Mouse (Mus musculus) forebrain, embryonic 14.5 days (tissue): Measurements from ENCODE around the gene Pign. TPM values are rescaled to one million over a fixed set of nuclear protein-coding genes. Genes with fewer than 3 reads are reported as not detected.
A peak's percentile ranks its signal among the peaks of the same experiment; 100 is the strongest.

Experiments used
- ATAC-seq: fragments of 200-750 bp; cut with Nextera tagmentation; 2 replicates; pipeline ENCODE4 v1.8.0; 2017; ENCODE audit warnings: mild to moderate bottlenecking, moderate library complexity
- DNase-seq: peaks from one replicate; pipeline ENCODE4 v3.0.0-alpha.2; 2015; ENCODE audit warnings: low spot score
- H3K27ac ChIP-seq: fragments of 300-500 bp; sonication (generic); 2 replicates; pipeline ENCODE4 v1.5.1; 2014; ENCODE audit warnings: low read depth, mild to moderate bottlenecking, control low read depth, low read length, moderate library complexity
- H3K27me3 ChIP-seq: fragments of 300-500 bp; sonication (generic); replicated peaks from 2 replicates; pipeline ENCODE4 v1.6.1; 2014; ENCODE audit warnings: low read length, control low read depth, mixed read lengths; ENCODE audit not compliant: control insufficient read depth, insufficient read depth
- H3K36me3 ChIP-seq: fragments of 300-500 bp; sonication (generic); 2 replicates; pipeline ENCODE4 v1.6.1; 2014; ENCODE audit warnings: low read length, control low read depth; ENCODE audit not compliant: control insufficient read depth, insufficient read depth
- H3K4me1 ChIP-seq: fragments of 300-500 bp; sonication (generic); 2 replicates; pipeline ENCODE4 v1.6.1; 2014; ENCODE audit warnings: antibody characterized with exemption, low read length, control low read depth; ENCODE audit not compliant: control insufficient read depth, insufficient read depth
- H3K4me2 ChIP-seq: fragments of 300-500 bp; sonication (generic); 2 replicates; pipeline ENCODE4 v1.6.1; 2014; ENCODE audit warnings: mild to moderate bottlenecking, control low read depth, low read length
- H3K4me3 ChIP-seq: fragments of 300-500 bp; sonication (generic); 2 replicates; pipeline ENCODE4 v1.5.1; 2014; ENCODE audit warnings: low read depth, low read length, control low read depth
- H3K9ac ChIP-seq: fragments of 300-500 bp; sonication (generic); 2 replicates; pipeline ENCODE4 v1.6.1; 2014; ENCODE audit warnings: mild to moderate bottlenecking, low read length, control low read depth, moderate library complexity
- H3K9me3 ChIP-seq: fragments of 300-500 bp; sonication (generic); replicated peaks from 2 replicates; pipeline ENCODE4 v1.6.1; 2016; ENCODE audit warnings: low read length, control low read depth, mixed read lengths; ENCODE audit not compliant: control insufficient read depth
- WGBS: fragments of 180-500 bp; shearing (Covaris S2); extraction: QIAGEN DNeasy Blood & Tissue Kit; methylation state at CpG from one replicate; pipeline ENCODE4 v1.1.7; 2014; 5-methylcytosine and 5-hydroxymethylcytosine counted together
- polyA plus RNA-seq: library from polyadenylated mRNA; unstranded; fragments of >200 nt; fragmentation: Nextera tagmentation; extraction: Ambion mirVana; gene quantifications from 2 replicates; pipeline ENCODE4 v1.2.1, GENCODE M21; 2014

The Pign gene
- polyA plus RNA-seq = 9.4 and 11.6 TPM in 2 replicates

DNA sequence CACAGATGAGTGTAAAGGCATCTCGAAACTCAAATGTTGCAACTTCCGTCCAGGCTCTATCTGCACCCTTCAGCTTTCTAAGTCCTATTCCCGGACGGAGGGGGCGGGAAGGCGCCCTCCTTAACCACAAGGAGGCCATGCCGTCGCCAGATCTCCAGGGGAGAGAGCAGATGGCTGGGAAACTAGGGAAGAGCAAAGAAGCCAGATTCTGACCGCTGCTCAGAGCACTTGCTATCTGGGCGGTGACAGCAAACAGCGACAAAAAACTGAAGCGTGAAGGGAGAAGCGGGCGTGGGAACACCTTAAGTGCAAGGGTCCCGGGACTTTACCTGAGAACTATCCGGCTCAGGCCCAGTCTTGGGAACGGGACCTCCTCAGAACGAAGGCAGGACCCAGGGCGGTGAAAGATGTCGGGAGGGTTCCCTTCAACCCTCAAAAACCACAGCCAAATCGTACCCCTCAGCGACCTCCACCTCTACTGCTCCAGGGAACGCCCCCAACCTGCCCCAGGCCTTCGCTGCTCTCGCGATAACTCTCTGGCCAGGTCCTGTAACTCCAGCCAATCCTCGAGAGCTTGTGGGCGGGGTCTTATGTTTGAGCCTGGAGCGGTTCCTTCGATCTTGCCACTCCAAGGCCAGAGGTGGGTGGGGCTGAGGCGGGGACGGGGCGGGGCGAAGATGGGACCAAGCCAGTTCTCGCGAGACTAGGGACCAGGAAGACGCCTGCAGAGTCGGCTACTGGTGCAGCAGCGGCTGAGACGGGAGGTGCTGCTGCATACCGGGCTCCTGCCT is at the start of gene Pign, which contains the start of gene Relch:
Gene Pign (minus strand): TSS at position 507 of the 791 bp plus-strand sequence.
Gene Relch (plus strand): TSS at position 691 of the 791 bp plus-strand sequence.
- H3K9ac ChIP-seq = peak within 1 kb of the TSS; percentile 90
- peak; percentile 98 for ATAC-seq
- peak within 1 kb of the TSS; percentile 94 for H3K4me3 ChIP-seq
- peaks cover 5% of the 10 kb centered on the region for H3K4me1 ChIP-seq
- peak within 1 kb of the TSS; percentile 86 for H3K4me2 ChIP-seq
- H3K36me3 ChIP-seq = 0 out of 2 replicates have a peak, but pooled peaks cover 3% of the 10 kb centered on the region
- peak; percentile 100 for DNase-seq
- under 1% methylated on average over 41 of the region's 41 CpGs for WGBS
- H3K27ac ChIP-seq = peak within 1 kb of the TSS; percentile 69
- no peaks in the 10 kb centered on the region for H3K9me3 ChIP-seq
- no peaks in the 10 kb centered on the region for H3K27me3 ChIP-seq

DNA sequence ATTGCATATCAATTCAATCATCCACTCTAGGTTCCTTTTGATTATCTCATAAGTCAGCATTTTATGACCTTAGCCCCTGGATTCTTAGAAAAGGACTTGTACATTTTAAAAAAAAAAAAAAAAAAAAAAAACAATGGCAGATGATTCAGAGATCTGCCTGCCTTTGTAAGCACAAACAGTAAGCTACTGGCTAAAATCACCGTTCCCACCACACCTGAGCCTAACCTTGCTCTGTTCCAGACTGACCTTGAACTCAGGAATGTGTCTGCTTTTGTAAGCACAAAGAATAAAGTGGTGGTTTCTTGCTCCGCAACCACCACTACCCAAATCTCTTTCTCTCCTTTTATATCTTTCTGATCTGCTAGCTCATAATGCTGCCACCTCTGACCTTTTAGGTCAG is 49.3 kb upstream of the Pign start:
- H3K27me3 ChIP-seq = no peaks in the 10 kb centered on the region
- ATAC-seq (no peak), DNase-seq (no peak)
- H3K4me2 ChIP-seq = no peak overlapping the region
- no peaks in the 10 kb centered on the region for H3K9me3 ChIP-seq
- no peak overlapping the region for H3K9ac ChIP-seq
- no peaks in the 10 kb centered on the region for H3K4me1 ChIP-seq
- H3K4me3 ChIP-seq = no peak overlapping the region
- no peak overlapping the region for H3K27ac ChIP-seq
- H3K36me3 ChIP-seq = peaks cover 24% of the 10 kb centered on the region
- WGBS = 95% methylated on average over 2 of the region's 2 CpGs

DNA sequence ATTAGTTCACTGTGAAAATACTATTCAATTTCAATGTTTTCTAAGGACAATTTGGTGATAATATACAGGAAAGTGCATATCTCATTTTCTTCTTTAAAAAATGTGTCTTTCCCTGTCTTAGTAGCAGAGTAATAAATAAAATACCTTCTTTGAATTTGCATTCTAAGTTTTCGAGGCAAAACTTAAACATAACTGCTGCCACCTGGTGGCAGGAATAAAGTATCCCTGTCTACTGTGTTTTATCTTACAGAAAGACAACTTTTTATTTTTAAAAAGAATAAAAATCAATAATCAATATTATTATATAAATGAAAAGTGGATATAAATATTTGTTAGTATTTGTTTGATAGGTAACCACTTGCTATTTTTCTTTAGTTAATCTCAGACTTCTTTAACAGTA is 47.8 kb upstream of the Pign start:
- peaks cover 31% of the 10 kb centered on the region for H3K36me3 ChIP-seq
- ATAC-seq (no peak), DNase-seq (peak; percentile 66)
- no peaks in the 10 kb centered on the region for H3K27me3 ChIP-seq
- 40% methylated on average over 1 of the region's 1 CpGs for WGBS
- no peak overlapping the region for H3K4me2 ChIP-seq
- H3K4me1 ChIP-seq = no peaks in the 10 kb centered on the region
- H3K27ac ChIP-seq = no peak overlapping the region
- no peak overlapping the region for H3K4me3 ChIP-seq
- H3K9me3 ChIP-seq = no peaks in the 10 kb centered on the region
- H3K9ac ChIP-seq = no peak overlapping the region

DNA sequence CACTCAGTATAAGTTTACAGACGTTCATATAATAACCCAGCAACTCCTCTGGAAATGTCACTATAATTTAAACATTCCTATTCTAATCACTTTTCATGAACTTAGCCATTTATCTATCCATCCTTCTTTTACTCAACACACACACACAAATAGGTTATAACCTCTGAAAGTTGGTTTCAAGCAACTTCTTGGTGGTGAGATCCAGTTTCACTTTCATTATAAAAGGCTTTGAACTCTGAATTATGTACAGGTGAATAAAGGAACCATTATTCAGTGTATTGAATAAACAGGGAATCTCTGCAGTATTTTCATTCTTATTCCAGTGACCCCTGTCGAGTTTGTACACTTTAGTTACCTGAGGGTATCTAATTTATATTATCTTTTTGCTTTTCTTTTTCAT is 45.9 kb upstream of the Pign start:
- Histone ChIP-seq H3K4me2 (no peak overlapping the region), H3K27me3 (no peaks in the 10 kb centered on the region), H3K9me3 (no peaks in the 10 kb centered on the region), H3K4me1 (no peaks in the 10 kb centered on the region), H3K4me3 (no peak overlapping the region), H3K36me3 (peaks cover 24% of the 10 kb centered on the region), H3K9ac (no peak overlapping the region), H3K27ac (no peak overlapping the region)
- 73% methylated on average over 2 of the region's 2 CpGs for WGBS
- ATAC-seq = no peak
- DNase-seq = no peak

DNA sequence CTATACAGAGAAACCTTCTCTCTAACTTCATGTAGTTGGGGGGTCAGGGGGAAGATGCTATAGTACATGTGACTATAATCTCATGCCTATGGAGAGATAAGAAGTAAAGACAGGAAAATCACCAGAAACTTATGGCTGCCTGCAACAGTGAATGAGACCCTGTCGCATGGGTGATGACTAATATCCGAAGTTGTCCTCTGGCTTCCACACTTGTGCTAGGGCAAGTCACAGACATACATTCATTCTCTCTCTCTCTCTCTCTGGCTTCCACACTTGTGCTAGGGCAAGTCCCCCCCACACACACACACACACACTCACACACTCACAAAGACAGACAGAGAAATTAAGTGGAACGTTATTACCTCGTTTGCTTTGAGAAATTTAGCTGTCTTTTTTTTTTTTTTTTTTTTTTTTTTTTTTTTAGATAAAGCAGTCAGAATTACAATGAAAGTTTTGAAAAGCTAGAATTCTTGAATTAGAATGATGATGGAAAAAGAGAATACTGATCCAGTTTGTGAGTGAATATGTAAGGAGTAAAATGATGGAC is 37.6 kb upstream of the Pign start:
- Histone ChIP-seq H3K9me3 (no peaks in the 10 kb centered on the region), H3K4me1 (no peaks in the 10 kb centered on the region), H3K4me2 (no peak overlapping the region), H3K27me3 (no peaks in the 10 kb centered on the region), H3K9ac (no peak overlapping the region), H3K4me3 (no peak overlapping the region), H3K36me3 (peaks cover 12% of the 10 kb centered on the region; the same call in 1 of the 2 replicates), H3K27ac (no peak overlapping the region)
- 88% methylated on average over 4 of the region's 4 CpGs for WGBS
- no peak for DNase-seq
- no peak for ATAC-seq

DNA sequence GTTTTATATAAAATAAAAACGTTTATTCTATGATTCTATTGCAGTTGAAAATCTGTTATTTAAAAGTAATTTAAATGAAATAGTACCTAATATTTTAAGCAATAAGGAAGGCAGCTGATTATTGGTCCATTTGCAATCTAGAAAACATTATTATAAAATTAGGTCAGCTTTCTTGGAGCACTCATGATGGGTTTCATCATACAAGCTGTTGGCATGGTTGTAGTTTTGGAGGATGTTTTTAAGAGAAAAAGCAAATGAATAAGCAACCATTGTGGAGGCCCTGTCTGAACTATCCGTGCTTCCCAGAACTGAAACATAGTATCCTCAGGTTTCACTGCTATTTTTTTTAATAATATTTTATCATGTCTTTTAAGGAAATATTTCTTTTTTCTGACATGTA is 32.1 kb upstream of the Pign start:
- Histone ChIP-seq H3K27me3 (no peaks in the 10 kb centered on the region), H3K4me3 (no peak overlapping the region), H3K27ac (no peak overlapping the region), H3K36me3 (no peaks in the 10 kb centered on the region), H3K4me2 (no peak overlapping the region), H3K4me1 (no peaks in the 10 kb centered on the region), H3K9me3 (no peaks in the 10 kb centered on the region), H3K9ac (no peak overlapping the region)
- WGBS = 86% methylated on average over 2 of the region's 2 CpGs
- no peak for DNase-seq
- no peak for ATAC-seq

DNA sequence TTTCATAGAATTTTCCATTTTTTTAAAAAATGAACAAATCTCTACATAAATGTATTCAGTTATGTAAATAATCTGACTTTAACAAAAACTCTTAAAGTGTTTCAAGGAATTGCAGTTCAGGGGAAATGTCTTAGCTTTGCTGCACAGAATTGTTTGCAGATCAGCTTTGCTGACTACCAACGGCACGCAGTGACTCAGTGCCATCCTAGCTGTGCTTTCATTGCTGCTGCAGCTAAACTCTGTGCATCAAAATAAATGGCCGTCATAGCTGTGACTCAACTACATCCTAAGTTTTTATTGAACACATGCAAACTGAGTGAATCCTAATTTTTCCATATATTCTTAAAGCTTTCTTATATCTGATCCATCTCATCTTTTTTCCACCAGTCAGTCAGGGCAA is 22.0 kb upstream of the Pign start:
- Histone ChIP-seq H3K4me1 (no peaks in the 10 kb centered on the region), H3K36me3 (peaks cover 4% of the 10 kb centered on the region; the same call in 1 of the 2 replicates), H3K27ac (no peak overlapping the region), H3K4me2 (no peak overlapping the region), H3K9ac (no peak overlapping the region), H3K27me3 (no peaks in the 10 kb centered on the region), H3K4me3 (no peak overlapping the region), H3K9me3 (no peaks in the 10 kb centered on the region)
- DNase-seq (no peak), ATAC-seq (no peak)
- 91% methylated on average over 3 of the region's 3 CpGs for WGBS

DNA sequence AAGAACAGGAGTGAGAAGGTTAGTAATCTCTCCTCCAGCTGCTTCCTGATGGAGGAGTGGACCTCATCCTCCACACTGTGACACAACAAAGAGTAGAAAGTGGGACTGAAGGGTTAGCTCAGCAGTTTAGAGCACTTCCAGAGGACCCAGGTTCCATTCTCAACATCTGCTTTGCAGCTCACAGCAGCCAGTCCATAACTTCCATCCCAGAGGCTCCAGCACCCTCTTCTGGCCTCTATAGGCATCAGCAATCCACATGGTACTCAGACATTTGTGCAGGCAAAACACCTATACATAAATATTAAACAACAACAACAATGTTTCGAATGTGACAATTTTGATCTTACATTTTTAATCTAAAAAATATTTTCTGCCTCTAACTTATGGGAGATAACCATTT is 17.1 kb upstream of the Pign start:
- Histone ChIP-seq H3K9me3 (no peaks in the 10 kb centered on the region), H3K27me3 (no peaks in the 10 kb centered on the region), H3K36me3 (peaks cover 4% of the 10 kb centered on the region; the same call in 1 of the 2 replicates), H3K9ac (no peak overlapping the region), H3K27ac (no peak overlapping the region), H3K4me3 (no peak overlapping the region), H3K4me2 (no peak overlapping the region), H3K4me1 (no peaks in the 10 kb centered on the region)
- 89% methylated on average over 1 of the region's 1 CpGs for WGBS
- ATAC-seq (no peak), DNase-seq (peak; percentile 3)

DNA sequence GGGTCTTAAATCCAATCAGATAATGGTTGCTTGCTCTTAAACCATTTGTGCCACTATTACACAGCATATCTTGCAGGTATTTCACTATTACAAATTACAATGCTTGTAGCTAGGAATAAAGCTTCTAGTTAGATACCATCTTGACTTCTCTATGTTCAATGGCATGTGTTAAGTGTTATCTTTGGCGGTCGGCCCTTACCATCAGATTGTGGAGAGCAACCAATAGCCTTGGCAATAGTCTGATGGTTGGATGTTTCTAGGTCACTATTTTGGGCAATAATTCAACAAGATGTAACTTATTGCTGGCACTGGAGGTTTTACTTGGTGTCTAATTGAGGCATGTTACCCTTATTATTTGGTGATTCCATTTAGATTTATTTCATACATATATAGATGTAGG is 11.3 kb upstream of the Pign start:
- Histone ChIP-seq H3K4me2 (no peak overlapping the region), H3K9me3 (no peaks in the 10 kb centered on the region), H3K4me3 (no peak overlapping the region), H3K4me1 (no peaks in the 10 kb centered on the region), H3K27ac (no peak overlapping the region), H3K9ac (no peak overlapping the region), H3K27me3 (no peaks in the 10 kb centered on the region), H3K36me3 (no peaks in the 10 kb centered on the region)
- DNase-seq (no peak), ATAC-seq (no peak)
- WGBS = 95% methylated on average over 2 of the region's 2 CpGs
